Mouse (Mus musculus) cerebellum, postnatal 25 days (tissue): ENCODE data around the gene Gpr61.
A peak's percentile ranks its signal among the peaks of the same experiment; 100 is the strongest.

ENCODE experiments used
- DNase-seq, 2 experiments: peaks; one replicate each; pipeline ENCODE4 v3.0.0; 2021; ENCODE audit warnings: mixed read lengths in 2 of 2

Gene Gpr61

GRCm38 (mm10) chr3:108154656-108155055 is at the start of gene Gpr61:
Gene Gpr61, minus strand, starts transcription at chr3:108154882.
- DNase-seq: peak; percentile 38 to 63

- DNase-seq: peak; percentile 16 to 17
Measured at GRCm38 (mm10) chr3:108204470-108204869, 49.8 kb upstream of the Gpr61 start.

- DNase-seq: peak; percentile 90 to 94
Measured at GRCm38 (mm10) chr3:108203621-108204325, 49.1 kb upstream of the Gpr61 start.

- peak; percentile 65 to 66 for DNase-seq
Measured at GRCm38 (mm10) chr3:108203212-108203611, 48.5 kb upstream of the Gpr61 start.

GRCm38 (mm10) chr3:108202506-108202905 is 47.8 kb upstream of the Gpr61 start:
- DNase-seq: peak; percentile 8 to 11

GRCm38 (mm10) chr3:108200329-108201323 is 45.9 kb upstream of the Gpr61 start, which contains the start of gene Cyb561d1:
Gene Cyb561d1, minus strand, starts transcription at chr3:108201212.
- DNase-seq: peak; percentile 91 to 92

- peak; percentile 11 to 20 for DNase-seq
Measured at GRCm38 (mm10) chr3:108199231-108199630, 44.5 kb upstream of the Gpr61 start.

- DNase-seq: peak; percentile 78 to 83
Measured at GRCm38 (mm10) chr3:108197066-108197497, 42.4 kb upstream of the Gpr61 start.

GRCm38 (mm10) chr3:108195941-108196590 is 41.4 kb upstream of the Gpr61 start:
- peak; percentile 50 to 53 for DNase-seq

- DNase-seq: no peak
Measured at GRCm38 (mm10) chr3:108195287-108195686, 40.6 kb upstream of the Gpr61 start.

- no peak for DNase-seq
Measured at GRCm38 (mm10) chr3:108193686-108194085, 39.0 kb upstream of the Gpr61 start.

GRCm38 (mm10) chr3:108189897-108190296 is 35.2 kb upstream of the Gpr61 start:
- DNase-seq: peak; percentile 13 to 18

GRCm38 (mm10) chr3:108188716-108189490 is 34.2 kb upstream of the Gpr61 start:
- peak; percentile 54 to 63 for DNase-seq

GRCm38 (mm10) chr3:108187111-108187795 is 32.6 kb upstream of the Gpr61 start:
- peak; percentile 32 for DNase-seq

GRCm38 (mm10) chr3:108186098-108187047 is 31.7 kb upstream of the Gpr61 start, which contains the start of gene Amigo1:
Gene Amigo1, plus strand, starts transcription at chr3:108186335.
- peak; percentile 75 to 85 for DNase-seq

GRCm38 (mm10) chr3:108185460-108186097 is 30.9 kb upstream of the Gpr61 start:
- DNase-seq: peak in 1 of 2 experiments; percentile 21

- no peak for DNase-seq
Measured at GRCm38 (mm10) chr3:108184742-108185141, 30.1 kb upstream of the Gpr61 start.

- no peak for DNase-seq
Measured at GRCm38 (mm10) chr3:108180514-108180913, 25.8 kb upstream of the Gpr61 start.
